Comparison of ENCODE assay signal across 13 mouse cellular contexts in genomic region chr3:79744415-79744814, GRCm38 (mm10). TPM values are rescaled to one million over a fixed set of nuclear protein-coding genes. Genes with fewer than 3 reads are reported as not detected.
A peak's percentile ranks its signal among the peaks of the same experiment; 100 is the strongest.
DNase-seq lines count a peak whose midpoint lies in the region; ATAC-seq and TF ChIP-seq lines count a peak whose summit lies in the region.
"Had no signal": no experiment of that assay in that cellular context is flagged by ENCODE, and none has a peak within 500 bp of the region (broad histone marks: within the 10 kb centered on the region; RNA-seq: fewer than 3 reads in every experiment).

No protein-coding gene starts in this region.

- no peaks in the 10 kb centered on the region for H3K36me3 ChIP-seq in heart, adult 2 months (ENCODE audit: control insufficient read depth, insufficient read depth, low read length)
- H3K36me3 ChIP-seq in heart, embryonic 12.5 days: no peaks in the 10 kb centered on the region
- H3K36me3 ChIP-seq in liver, embryonic 14.5 days (replicated peaks; ENCODE audit: control insufficient read depth, insufficient read depth, low read depth): no peaks in the 10 kb centered on the region
- no peaks in the 10 kb centered on the region for H3K36me3 ChIP-seq in hindbrain, embryonic 14.5 days (replicated peaks; ENCODE audit: control insufficient read depth, insufficient read depth)
- H3K36me3 ChIP-seq: heart, embryonic 15.5 days had no signal

- peak in 1 of 2 experiments; percentile 25 for DNase-seq in heart, adult 2 months
- DNase-seq in left cerebral cortex, adult 2 months (ENCODE audit: extremely low spot score in 1 of 2, low spot score in 2 of 2): no peak
- no peak for DNase-seq in left cerebral cortex, postnatal 4 days
- DNase-seq in Patski (ENCODE audit: low read depth, low spot score): no peak
- peak in 1 of 3 experiments; percentile 7 for DNase-seq in liver, embryonic 14.5 days (ENCODE audit: low read depth in 3 of 3, low spot score in 3 of 3)
- no peak for DNase-seq in cerebellum, adult 8-10 months
- DNase-seq in hindbrain, embryonic 14.5 days (ENCODE audit: low spot score): no peak
- DNase-seq: adrenal gland, adult 2 months; embryo, embryonic 11 days had no signal

- H3K27ac ChIP-seq in heart, adult 2 months: no peak overlapping the region
- H3K27ac ChIP-seq in heart, embryonic 12.5 days (ENCODE audit: poor library complexity, severe bottlenecking): no peak overlapping the region
- no peak overlapping the region for H3K27ac ChIP-seq in left cerebral cortex, adult 2 months
- no peak overlapping the region for H3K27ac ChIP-seq in liver, embryonic 14.5 days
- H3K27ac ChIP-seq in hindbrain, embryonic 14.5 days: no peak overlapping the region
- H3K27ac ChIP-seq: heart, embryonic 15.5 days had no signal

- intact Hi-C loops in heart, adult 2 months (cut with DNase I): loop anchor here (2.0 kb wide), 1 partner anchor 64 kb away; no protein-coding TSS in a partner anchor
- intact Hi-C loops in left cerebral cortex, adult 2 months (cut with DNase I): loop anchor here (2.0 kb wide), 1 partner anchor 72 kb away; no protein-coding TSS in a partner anchor
- intact Hi-C loops in left cerebral cortex, postnatal 4 days (cut with DNase I): no loop called here

- no peak overlapping the region for H3K4me2 ChIP-seq in heart, embryonic 12.5 days
- H3K4me2 ChIP-seq in liver, embryonic 14.5 days (ENCODE audit: low read depth): no peak overlapping the region
- H3K4me2 ChIP-seq in hindbrain, embryonic 14.5 days (replicated peaks): no peak overlapping the region
- H3K4me2 ChIP-seq: heart, embryonic 15.5 days had no signal

- in situ Hi-C loops in Patski (cut with MboI; ENCODE audit: low pct_unique_long_range_greater_than_20kb): no loop called here

- no peaks in the 10 kb centered on the region for H3K27me3 ChIP-seq in heart, adult 2 months (ENCODE audit: control insufficient read depth, insufficient read depth, low read length)
- no peaks in the 10 kb centered on the region for H3K27me3 ChIP-seq in heart, embryonic 12.5 days (replicated peaks)
- peaks cover 27% of the 10 kb centered on the region for H3K27me3 ChIP-seq in Patski
- no peaks in the 10 kb centered on the region for H3K27me3 ChIP-seq in liver, embryonic 14.5 days (ENCODE audit: control insufficient read depth, insufficient read depth, low read length)
- H3K27me3 ChIP-seq in hindbrain, embryonic 14.5 days (ENCODE audit: control insufficient read depth, insufficient read depth, low read length): no peaks in the 10 kb centered on the region
- H3K27me3 ChIP-seq: heart, embryonic 15.5 days; megakaryocyte, embryonic 14.5 days had no signal

- 0 out of 2 replicates have a peak, but pooled peaks have one; percentile 17 for TF ChIP-seq EP300 in heart, adult 2 months (IDR thresholded peaks at IDR 0.05; ENCODE audit: insufficient read depth, low read depth, low read length)
- TF ChIP-seq EP300 in liver, embryonic 14.5 days (IDR thresholded peaks at IDR 0.05; ENCODE audit: low read depth): no peak

- CTCF ChIA-PET in Patski (lab: Charles Lee): interaction anchor here (0.8 to 0.9 kb wide), 2 partner anchors 14 to 70 kb away, joined by 3 to 4 read pairs; no protein-coding TSS in a partner anchor

- H3K4me3 ChIP-seq in heart, adult 2 months: no peak overlapping the region
- H3K4me3 ChIP-seq in heart, embryonic 12.5 days: no peak overlapping the region
- H3K4me3 ChIP-seq in left cerebral cortex, adult 2 months: no peak overlapping the region
- H3K4me3 ChIP-seq in liver, embryonic 14.5 days (ENCODE audit: insufficient read depth in 1 of 2, low read depth in 2 of 2, low read length in 2 of 2): no peak overlapping the region
- no peak overlapping the region for H3K4me3 ChIP-seq in hindbrain, embryonic 14.5 days (replicated peaks; ENCODE audit: low read length)
- H3K4me3 ChIP-seq: heart, embryonic 15.5 days; megakaryocyte, embryonic 14.5 days had no signal

- POLR2A ChIA-PET in Patski (lab: Charles Lee): no interaction called here

- H3K9me3 ChIP-seq in heart, embryonic 12.5 days (replicated peaks): no peaks in the 10 kb centered on the region
- H3K9me3 ChIP-seq in liver, embryonic 14.5 days (ENCODE audit: control insufficient read depth, low read length): no peaks in the 10 kb centered on the region
- no peaks in the 10 kb centered on the region for H3K9me3 ChIP-seq in hindbrain, embryonic 14.5 days (ENCODE audit: control insufficient read depth, low read length)
- H3K9me3 ChIP-seq: heart, embryonic 15.5 days; megakaryocyte, embryonic 14.5 days had no signal

- no peak for ATAC-seq in heart, embryonic 12.5 days (ENCODE audit: insufficient number of reproducible peaks, low FRiP score)
- ATAC-seq in Patski: no peak
- no peak for ATAC-seq in liver, embryonic 14.5 days (ENCODE audit: insufficient read depth)
- no peak for ATAC-seq in hindbrain, embryonic 14.5 days (ENCODE audit: low FRiP score)

- TF ChIP-seq POLR2A in heart, adult 2 months (IDR thresholded peaks at IDR 0.05; ENCODE audit: insufficient read depth, low read depth, low read length): no peak

- TF ChIP-seq CTCF in heart, adult 2 months (IDR thresholded peaks at IDR 0.05): peak; percentile 72
- TF ChIP-seq CTCF in left cerebral cortex, adult 2 months (IDR thresholded peaks at IDR 0.05): peak; percentile 26
- TF ChIP-seq CTCF in Patski (IDR thresholded peaks at IDR 0.05): peak; percentile 35
- peak; percentile 53 for TF ChIP-seq CTCF in liver, embryonic 14.5 days (IDR thresholded peaks at IDR 0.05; ENCODE audit: low read depth)

- H3K79me2 ChIP-seq in heart, adult 2 months (replicated peaks; ENCODE audit: control insufficient read depth, insufficient read depth, low read length): no peaks in the 10 kb centered on the region

- no peaks in the 10 kb centered on the region for H3K4me1 ChIP-seq in heart, adult 2 months (ENCODE audit: control insufficient read depth, insufficient read depth, low read length)
- H3K4me1 ChIP-seq in heart, embryonic 12.5 days (replicated peaks): no peaks in the 10 kb centered on the region
- no peaks in the 10 kb centered on the region for H3K4me1 ChIP-seq in liver, embryonic 14.5 days (replicated peaks; ENCODE audit: control insufficient read depth in 2 of 2, insufficient read depth in 2 of 2, low read length in 1 of 2)
- no peaks in the 10 kb centered on the region for H3K4me1 ChIP-seq in hindbrain, embryonic 14.5 days (replicated peaks; ENCODE audit: control insufficient read depth, insufficient read depth, low read length)
- H3K4me1 ChIP-seq: heart, embryonic 15.5 days; megakaryocyte, embryonic 14.5 days had no signal

- WGBS in heart, adult 2 months: 80% methylated on average over 2 of the region's 2 CpGs
- 69% methylated on average over 2 of the region's 2 CpGs for WGBS in heart, embryonic 12.5 days
- 54% methylated on average over 2 of the region's 2 CpGs for WGBS in liver, embryonic 14.5 days (ENCODE audit: insufficient replicate concordance)
- 90% methylated on average over 2 of the region's 2 CpGs for WGBS in hindbrain, embryonic 14.5 days

- H3K9ac ChIP-seq in heart, adult 2 months (ENCODE audit: low read depth, low read length): no peak overlapping the region
- no peak overlapping the region for H3K9ac ChIP-seq in heart, embryonic 12.5 days
- no peak overlapping the region for H3K9ac ChIP-seq in liver, embryonic 14.5 days (replicated peaks)
- no peak overlapping the region for H3K9ac ChIP-seq in hindbrain, embryonic 14.5 days
- H3K9ac ChIP-seq: heart, embryonic 15.5 days had no signal

RNA-seq across cellular contexts. Expression of gene Rxfp1, which starts 6.7 kb away (rescaled TPM):
- total RNA-seq in heart, adult 2 months (2021): 1 to 10 TPM; 1.2 to 1.3 TPM
- polyA plus RNA-seq in heart, adult 2 months (2012; rRNA removed): 2.6 and 5.1 TPM in 2 replicates
- 6.3 and 6.8 TPM in 2 replicates for polyA plus RNA-seq in heart, embryonic 12.5 days (2016; fragmentation: Nextera tagmentation; extraction: Ambion mirVana)
- 10 to 100 TPM; 14.4 to 14.5 TPM for total RNA-seq in left cerebral cortex, adult 2 months (2021)
- total RNA-seq in left cerebral cortex, postnatal 4 days (2021): 10 to 100 TPM; 27.1 to 27.5 TPM
- 0.01 TPM for polyA plus RNA-seq in Patski (2021)
- polyA plus RNA-seq in liver, embryonic 14.5 days (2012; rRNA removed): under 0.01 and 0.01 TPM in 2 replicates
- not detected in 2 replicates for polyA plus RNA-seq in liver, embryonic 14.5 days (2014; fragmentation: Nextera tagmentation; extraction: Ambion mirVana)
- 0.05 and 0.17 TPM in 2 replicates for polyA plus RNA-seq in hindbrain, embryonic 14.5 days (2014; fragmentation: Nextera tagmentation; extraction: Ambion mirVana)
- total RNA-seq: adrenal gland, adult 2 months had no signal
- polyA plus RNA-seq: adrenal gland, adult 2 months; liver, embryonic 16.5 days had no signal
